Mouse (Mus musculus): ENCODE results near the gene Eaf1. TPM values are rescaled to one million over a fixed set of nuclear protein-coding genes. Genes with fewer than 3 reads are reported as not detected.

The Eaf1 gene
- polyA plus RNA-seq, 1 experiment from 2014 or later: 11.9 TPM

GRCm38 (mm10) chr14:31495538-31495937 is 1.3 kb downstream of the Eaf1 start:
- Histone ChIP-seq H3K27me3 (ENCODE audit: control insufficient read depth, insufficient read depth, low read length) (no peaks in the 10 kb centered on the region), H3K27ac (replicated peaks) (peak overlapping the region; percentile 93), H3K4me3 (ENCODE audit: low read depth, low read length) (peak overlapping the region; percentile 86), H3K4me2 (replicated peaks; ENCODE audit: low read depth) (peak overlapping the region; percentile 86), H3K9ac (ENCODE audit: low read length) (peak overlapping the region; percentile 93), H3K36me3 (ENCODE audit: control insufficient read depth, insufficient read depth, low read length) (peaks cover 4% of the 10 kb centered on the region; the same call in 1 of the 2 replicates), H3K9me3 (ENCODE audit: control insufficient read depth, low read length) (no peaks in the 10 kb centered on the region), H3K4me1 (replicated peaks; ENCODE audit: control insufficient read depth, insufficient read depth) (peaks cover 7% of the 10 kb centered on the region; the same call in 1 of the 2 replicates)
- no peak for DNase-seq (ENCODE audit: low spot score)
- no peak for TF ChIP-seq EP300 (optimal IDR thresholded peaks at IDR 0.05)
- ATAC-seq (ENCODE audit: low FRiP score, low TSS enrichment): no peak
- WGBS: 1% methylated on average over 8 of the region's 8 CpGs

- peak overlapping the region; percentile 86 for H3K4me3 ChIP-seq (ENCODE audit: low read depth, low read length)
- peak; percentile 27 for DNase-seq (ENCODE audit: low spot score)
Measured at GRCm38 (mm10) chr14:31496241-31496646, 2.0 kb downstream of the Eaf1 start.

GRCm38 (mm10) chr14:31499526-31499925 is 5.3 kb downstream of the Eaf1 start:
- WGBS: 90% methylated on average over 1 of the region's 1 CpGs
- no peaks in the 10 kb centered on the region for H3K9me3 ChIP-seq (ENCODE audit: control insufficient read depth, low read length)
- DNase-seq (ENCODE audit: low spot score) (no peak), ATAC-seq (ENCODE audit: low FRiP score, low TSS enrichment) (no peak)
- no peak overlapping the region for H3K4me2 ChIP-seq (replicated peaks; ENCODE audit: low read depth)
- peaks cover 20% of the 10 kb centered on the region for H3K36me3 ChIP-seq (ENCODE audit: control insufficient read depth, insufficient read depth, low read length)
- H3K9ac ChIP-seq (ENCODE audit: low read length): no peak overlapping the region
- H3K4me3 ChIP-seq (ENCODE audit: low read depth, low read length): no peak overlapping the region
- no peak overlapping the region for H3K27ac ChIP-seq (replicated peaks)
- TF ChIP-seq CTCF (IDR thresholded peaks at IDR 0.05; ENCODE audit: low read depth) (no peak), EP300 (optimal IDR thresholded peaks at IDR 0.05) (no peak)
- no peaks in the 10 kb centered on the region for H3K27me3 ChIP-seq (ENCODE audit: control insufficient read depth, insufficient read depth, low read length)
- peaks cover 7% of the 10 kb centered on the region; the same call in 1 of the 2 replicates for H3K4me1 ChIP-seq (replicated peaks; ENCODE audit: control insufficient read depth, insufficient read depth)

More at GRCm38 (mm10) chr14:31496241-31496646, 2.0 kb downstream of the Eaf1 start:
- WGBS: 24% methylated on average over 7 of the region's 7 CpGs
- Histone ChIP-seq H3K27ac (replicated peaks) (no peak overlapping the region), H3K4me2 (replicated peaks; ENCODE audit: low read depth) (peak overlapping the region; percentile 86), H3K36me3 (ENCODE audit: control insufficient read depth, insufficient read depth, low read length) (peaks cover 4% of the 10 kb centered on the region; the same call in 1 of the 2 replicates), H3K9me3 (ENCODE audit: control insufficient read depth, low read length) (no peaks in the 10 kb centered on the region), H3K27me3 (ENCODE audit: control insufficient read depth, insufficient read depth, low read length) (no peaks in the 10 kb centered on the region), H3K4me1 (replicated peaks; ENCODE audit: control insufficient read depth, insufficient read depth) (peaks cover 7% of the 10 kb centered on the region; the same call in 1 of the 2 replicates), H3K9ac (ENCODE audit: low read length) (peak overlapping the region; percentile 93; the same call in 1 of the 2 replicates)
- no peak for TF ChIP-seq EP300 (optimal IDR thresholded peaks at IDR 0.05)
- no peak for TF ChIP-seq CTCF (IDR thresholded peaks at IDR 0.05; ENCODE audit: low read depth)
- ATAC-seq (ENCODE audit: low FRiP score, low TSS enrichment): peak; percentile 51; the same call in 1 of the 2 replicates

- Histone ChIP-seq H3K27me3 (ENCODE audit: control insufficient read depth, insufficient read depth, low read length) (no peaks in the 10 kb centered on the region), H3K4me3 (ENCODE audit: low read depth, low read length) (no peak overlapping the region), H3K27ac (replicated peaks) (no peak overlapping the region), H3K9ac (ENCODE audit: low read length) (no peak overlapping the region), H3K36me3 (ENCODE audit: control insufficient read depth, insufficient read depth, low read length) (peaks cover 43% of the 10 kb centered on the region), H3K9me3 (ENCODE audit: control insufficient read depth, low read length) (no peaks in the 10 kb centered on the region), H3K4me2 (replicated peaks; ENCODE audit: low read depth) (no peak overlapping the region), H3K4me1 (replicated peaks; ENCODE audit: control insufficient read depth, insufficient read depth) (no peaks in the 10 kb centered on the region)
- no peak; the same call in 1 of the 2 replicates for ATAC-seq (ENCODE audit: low FRiP score, low TSS enrichment)
- no peak for TF ChIP-seq EP300 (optimal IDR thresholded peaks at IDR 0.05)
- no peak for TF ChIP-seq CTCF (IDR thresholded peaks at IDR 0.05; ENCODE audit: low read depth)
- no peak for DNase-seq (ENCODE audit: low spot score)
- 74% methylated on average over 13 of the region's 13 CpGs for WGBS
Measured at GRCm38 (mm10) chr14:31503406-31503805, 9.2 kb downstream of the Eaf1 start.

- Histone ChIP-seq H3K9me3 (ENCODE audit: control insufficient read depth, low read length) (no peaks in the 10 kb centered on the region), H3K36me3 (ENCODE audit: control insufficient read depth, insufficient read depth, low read length) (peaks cover 48% of the 10 kb centered on the region), H3K27me3 (ENCODE audit: control insufficient read depth, insufficient read depth, low read length) (no peaks in the 10 kb centered on the region), H3K27ac (replicated peaks) (no peak overlapping the region), H3K4me3 (ENCODE audit: low read depth, low read length) (no peak overlapping the region), H3K4me1 (replicated peaks; ENCODE audit: control insufficient read depth, insufficient read depth) (no peaks in the 10 kb centered on the region), H3K9ac (ENCODE audit: low read length) (no peak overlapping the region), H3K4me2 (replicated peaks; ENCODE audit: low read depth) (no peak overlapping the region)
- 94% methylated on average over 6 of the region's 6 CpGs for WGBS
- DNase-seq (ENCODE audit: low spot score) (no peak), ATAC-seq (ENCODE audit: low FRiP score, low TSS enrichment) (no peak)
- TF ChIP-seq CTCF (IDR thresholded peaks at IDR 0.05; ENCODE audit: low read depth) (no peak), EP300 (optimal IDR thresholded peaks at IDR 0.05) (no peak)
Measured at GRCm38 (mm10) chr14:31506456-31506855, 12.3 kb downstream of the Eaf1 start.

GRCm38 (mm10) chr14:31509911-31510310 is 15.7 kb downstream of the Eaf1 start:
- Histone ChIP-seq H3K27me3 (ENCODE audit: control insufficient read depth, insufficient read depth, low read length) (no peaks in the 10 kb centered on the region), H3K4me2 (replicated peaks; ENCODE audit: low read depth) (no peak overlapping the region), H3K4me1 (replicated peaks; ENCODE audit: control insufficient read depth, insufficient read depth) (no peaks in the 10 kb centered on the region), H3K36me3 (ENCODE audit: control insufficient read depth, insufficient read depth, low read length) (peaks cover 30% of the 10 kb centered on the region), H3K9ac (ENCODE audit: low read length) (no peak overlapping the region), H3K27ac (replicated peaks) (no peak overlapping the region), H3K9me3 (ENCODE audit: control insufficient read depth, low read length) (no peaks in the 10 kb centered on the region), H3K4me3 (ENCODE audit: low read depth, low read length) (no peak overlapping the region)
- no peak for DNase-seq (ENCODE audit: low spot score)
- WGBS: 91% methylated on average over 2 of the region's 2 CpGs
- no peak for ATAC-seq (ENCODE audit: low FRiP score, low TSS enrichment)
- TF ChIP-seq CTCF (IDR thresholded peaks at IDR 0.05; ENCODE audit: low read depth): no peak
- no peak for TF ChIP-seq EP300 (optimal IDR thresholded peaks at IDR 0.05)
